Mouse (Mus musculus) ES-E14 (cell line): ENCODE data around the gene Krcc1. TPM values are rescaled to one million over a fixed set of nuclear protein-coding genes. Genes with fewer than 3 reads are reported as not detected.
"Not testable (repeated sequence)": the region's sequence is repeated elsewhere in the genome, so short reads cannot be mapped to it uniquely, and the experiment has no call there.

Experiments used
- DNase-seq: peaks from one replicate; pipeline ENCODE4 v3.0.0-alpha.2; 2013; ENCODE audit warnings: low read depth, low spot score
- H3K27ac ChIP-seq: 2 replicates; pipeline ENCODE4 v1.5.1; 2012; ENCODE audit warnings: low read depth, mild to moderate bottlenecking, low read length, moderate library complexity, mixed read lengths; ENCODE audit not compliant: poor library complexity, insufficient read depth, severe bottlenecking
- H3K36me3 ChIP-seq: 2 replicates; pipeline ENCODE4 v1.6.1; 2012; ENCODE audit warnings: mild to moderate bottlenecking, low read length, moderate library complexity, mixed read lengths; ENCODE audit not compliant: control insufficient read depth, poor library complexity, insufficient read depth, severe bottlenecking
- H3K4me1 ChIP-seq, 2 experiments: fragments of 150-350 bp in 1 of 2; sonication (generic) in 1 of 2; 2 replicates each; pipeline ENCODE4 v1.6.1; 2012; ENCODE audit warnings: low read length in 2 of 2, mild to moderate bottlenecking in 1 of 2, mixed read lengths in 1 of 2; ENCODE audit not compliant: control insufficient read depth in 2 of 2, insufficient read depth in 2 of 2, poor library complexity in 1 of 2
- H3K4me3 ChIP-seq, 2 experiments: fragments of 150-350 bp in 1 of 2; sonication (generic) in 1 of 2; 2 replicates each; pipeline ENCODE4 v1.5.1; 2012; ENCODE audit warnings: low read length in 2 of 2, low read depth in 1 of 2, mild to moderate bottlenecking in 1 of 2, mixed read lengths in 1 of 2; ENCODE audit not compliant: insufficient read depth in 1 of 2, poor library complexity in 1 of 2, severe bottlenecking in 1 of 2
- H3K9ac ChIP-seq: 2 replicates; pipeline ENCODE4 v1.6.1; 2012; ENCODE audit warnings: low read depth, mild to moderate bottlenecking, low read length, mixed read lengths; ENCODE audit not compliant: poor library complexity, insufficient read depth, severe bottlenecking
- H3K9me3 ChIP-seq: fragments of 150-350 bp; sonication (generic); 2 replicates; pipeline ENCODE4 v1.6.1; 2012; ENCODE audit warnings: low read depth, mild to moderate bottlenecking, low read length; ENCODE audit not compliant: control insufficient read depth, insufficient read depth
- CHD2 ChIP-seq: IDR thresholded peaks from 2 replicates; pipeline ENCODE4 v1.6.1; 2014; ENCODE audit warnings: mild to moderate bottlenecking, low read depth, low read length, inconsistent platforms
- HCFC1 ChIP-seq: IDR thresholded peaks from 2 replicates; pipeline ENCODE4 v1.6.1; 2012; ENCODE audit warnings: low read length, inconsistent platforms, borderline replicate concordance; ENCODE audit not compliant: insufficient read depth
- MAFK ChIP-seq: IDR thresholded peaks from 2 replicates; pipeline ENCODE4 v1.6.1; 2014; ENCODE audit warnings: mild to moderate bottlenecking, low read depth, low read length, inconsistent platforms; ENCODE audit not compliant: insufficient read depth
- ZC3H11A ChIP-seq: IDR thresholded peaks from 2 replicates; pipeline ENCODE4 v1.6.1; 2012; ENCODE audit warnings: low read depth, mild to moderate bottlenecking, inconsistent platforms, low read length, borderline replicate concordance
- ZNF384 ChIP-seq: IDR thresholded peaks from 2 replicates; pipeline ENCODE4 v1.6.1; 2012; ENCODE audit warnings: low read depth, low read length, inconsistent platforms
- in situ Hi-C, 2 experiments: fragments of 600-800 bp; cut with MboI; formaldehyde crosslinking; loops; one replicate each; pipeline ENCODE4 v1.15.1; 2025; ENCODE audit warnings: low sequenced_read_pairs in 2 of 2, inconsistent platforms in 1 of 2; ENCODE audit not compliant: unreplicated experiment in 2 of 2
- total RNA-seq: library from RNA; depleted of rRNA; stranded (reverse); fragments of 300-350 nt; gene quantifications from 2 replicates; pipeline ENCODE4 v1.2.3, GENCODE M21; 2012

Gene Krcc1
- total RNA-seq, 1 experiment: 19.2 TPM

DNA sequence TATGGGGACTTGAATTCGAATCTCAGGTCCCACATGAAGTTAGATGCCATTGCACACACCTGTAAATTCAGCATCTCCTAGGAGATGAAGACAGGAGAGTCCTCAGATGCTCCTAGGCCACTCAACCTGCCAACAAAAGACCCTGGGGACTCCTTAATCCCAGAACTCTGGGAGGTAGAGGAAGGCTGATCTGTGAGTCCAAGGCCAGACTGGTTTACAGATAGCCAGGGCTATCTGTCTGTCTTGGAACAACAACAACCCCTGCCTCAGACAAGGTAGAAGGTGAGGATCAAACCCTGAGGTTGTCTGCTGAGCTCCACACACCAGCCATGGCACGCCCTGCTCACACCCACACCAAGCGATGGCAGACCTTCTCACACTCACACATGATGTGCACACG is 12.3 kb upstream of the Krcc1 start:
- no peak overlapping the region; the same call in 1 of the 2 replicates for H3K9ac ChIP-seq
- DNase-seq: no peak
- H3K27ac ChIP-seq: no peak overlapping the region
- H3K36me3 ChIP-seq: no peaks in the 10 kb centered on the region
- TF ChIP-seq HCFC1: no peak
- in situ Hi-C loops: no loop called here
- peaks cover 0 to 2% of the 10 kb centered on the region in 2 experiments; a peak in 1 of 4 replicates for H3K4me1 ChIP-seq
- no peaks in the 10 kb centered on the region for H3K9me3 ChIP-seq
- H3K4me3 ChIP-seq: no peak overlapping the region

DNA sequence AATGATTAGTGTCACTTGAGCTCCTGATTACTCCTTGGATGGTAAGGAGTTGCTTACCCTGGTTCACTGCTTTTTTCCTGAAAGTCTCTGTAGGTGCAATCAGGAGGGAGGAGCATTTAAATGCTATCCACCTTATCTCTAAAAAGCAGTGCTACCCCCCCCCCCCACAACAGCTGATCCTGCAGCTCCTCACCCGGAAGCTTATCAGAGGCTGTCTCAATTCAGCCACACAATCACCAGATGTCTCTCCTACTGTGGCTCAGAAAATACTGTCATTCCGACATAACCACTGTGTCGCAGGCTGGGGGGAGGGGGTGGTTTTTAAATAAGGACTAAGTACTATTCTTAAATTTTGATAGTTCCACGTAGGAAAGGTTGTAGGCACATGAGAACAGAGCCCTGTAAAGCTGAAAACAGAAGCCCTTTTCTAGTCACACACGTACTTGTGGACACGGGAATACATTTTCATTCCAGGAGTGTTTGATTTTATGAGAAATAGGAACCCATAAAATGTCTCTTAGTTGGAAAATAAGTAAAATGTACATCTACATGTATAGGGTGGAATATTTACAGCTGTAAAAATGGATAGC is 11.3 kb upstream of the Krcc1 start:
- peak overlapping the region; percentile 40; the same call in 1 of the 2 replicates for H3K27ac ChIP-seq
- DNase-seq: no peak
- TF ChIP-seq ZNF384 (no peak), MAFK (no peak), CHD2 (no peak), HCFC1 (no peak), ZC3H11A (no peak)
- no peaks in the 10 kb centered on the region for H3K36me3 ChIP-seq
- in situ Hi-C loops: no loop called here
- no peak overlapping the region for H3K9ac ChIP-seq
- H3K4me1 ChIP-seq: no peaks in the 10 kb centered on the region; a peak in 1 of 4 replicates
- no peaks in the 10 kb centered on the region for H3K9me3 ChIP-seq
- no peak overlapping the region for H3K4me3 ChIP-seq

- Histone ChIP-seq H3K9ac (no peak overlapping the region), H3K4me3 (no peak overlapping the region), H3K36me3 (no peaks in the 10 kb centered on the region), H3K27ac (no peak overlapping the region), H3K9me3 (no peaks in the 10 kb centered on the region), H3K4me1 (peaks cover 0 to 4% of the 10 kb centered on the region in 2 experiments; a peak in 2 of 4 replicates)
- no peak for DNase-seq
- TF ChIP-seq HCFC1 (no peak), CHD2 (no peak), ZNF384 (no peak), MAFK (no peak), ZC3H11A (no peak)
- in situ Hi-C loops: no loop called here
Measured at GRCm38 (mm10) chr6:71261060-71261459, 10.4 kb upstream of the Krcc1 start.

DNA sequence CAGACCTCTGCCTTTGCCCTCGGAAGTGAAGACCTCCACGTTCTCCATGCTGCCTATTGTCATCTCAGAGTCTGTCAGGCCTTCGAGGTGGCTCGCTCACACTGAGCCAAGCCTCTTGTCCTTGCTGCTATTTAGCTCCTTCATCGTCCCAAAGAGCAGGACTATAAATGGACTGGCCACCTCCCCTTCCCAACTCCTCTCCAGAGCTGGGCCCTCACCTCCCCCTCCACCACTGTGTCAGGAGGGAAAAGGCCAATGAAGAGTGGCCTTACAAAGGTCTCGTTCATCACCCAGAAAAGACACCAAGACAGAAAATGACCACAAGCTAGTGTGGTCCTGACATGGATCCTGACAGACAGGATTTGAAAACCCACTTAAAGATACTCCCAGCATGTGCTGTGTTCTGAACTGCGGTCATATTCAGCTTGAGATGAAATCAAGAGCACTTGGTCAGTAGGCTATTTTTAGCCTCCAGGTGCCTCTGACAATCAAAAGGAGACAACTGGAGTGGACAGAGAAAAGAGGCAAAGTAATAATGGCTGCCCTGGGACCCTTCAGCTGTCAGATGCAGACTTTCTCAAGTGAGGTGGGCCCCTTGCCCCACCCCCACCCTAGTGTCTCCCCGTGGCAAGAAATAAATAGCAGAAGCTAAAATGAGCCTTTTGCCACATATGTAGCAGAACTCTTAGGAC is 9.2 kb upstream of the Krcc1 start:
- Histone ChIP-seq H3K4me3 (no peak overlapping the region), H3K9ac (no peak overlapping the region), H3K27ac (no peak overlapping the region), H3K36me3 (no peaks in the 10 kb centered on the region), H3K9me3 (no peaks in the 10 kb centered on the region), H3K4me1 (peaks cover 0 to 11% of the 10 kb centered on the region in 2 experiments; a peak in 2 of 4 replicates)
- in situ Hi-C loops: no loop called here
- TF ChIP-seq MAFK: no peak
- TF ChIP-seq ZNF384: no peak
- no peak for TF ChIP-seq ZC3H11A
- no peak for DNase-seq

- H3K36me3 ChIP-seq, H3K9ac ChIP-seq, in situ Hi-C loops, H3K9me3 ChIP-seq, H3K4me3 ChIP-seq, DNase-seq: not testable (repeated sequence)
- peaks cover 0 to 26% of the 10 kb centered on the region in 2 experiments; a peak in 2 of 4 replicates for H3K4me1 ChIP-seq
- peak overlapping the region; percentile 81; the same call in 1 of the 2 replicates for H3K27ac ChIP-seq
Measured at GRCm38 (mm10) chr6:71267603-71268002, 3.9 kb upstream of the Krcc1 start.
